34 mouse cellular contexts compared by ENCODE assay signal in the genomic region with DNA sequence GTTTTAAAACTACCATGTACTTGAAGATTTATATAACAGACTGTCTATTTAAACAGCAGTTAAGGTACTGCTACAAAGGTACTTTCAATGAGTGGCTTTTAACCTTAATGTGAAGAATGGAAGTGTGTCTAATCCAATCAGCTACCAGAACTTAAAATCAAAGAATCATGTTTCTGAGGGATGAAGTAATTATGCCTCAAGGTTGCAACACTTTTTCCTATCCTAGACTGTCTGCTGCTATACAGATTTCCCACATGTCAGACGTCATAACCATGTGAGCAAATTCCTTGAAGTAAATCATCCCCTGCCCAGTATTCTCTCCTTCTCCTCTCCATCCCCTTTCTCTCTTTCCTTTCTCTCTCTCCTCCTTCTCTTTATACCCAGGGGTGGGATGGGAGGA.
"Had no signal": no experiment of that assay in that cellular context is flagged by ENCODE, and none has a peak within 500 bp of the region (broad histone marks: within the 10 kb centered on the region; RNA-seq: fewer than 3 reads in every experiment).

No protein-coding gene starts in this region.

- ATAC-seq: hindbrain, embryonic 16.5 days; hindbrain, postnatal 0 days; inflammation-experienced regulatory T-cells, adult 6 months; intestine, embryonic 15.5 days; intestine, embryonic 16.5 days; intestine, postnatal 0 days had no signal

- H3K4me2 ChIP-seq: heart, embryonic 11.5 days; heart, embryonic 12.5 days; heart, embryonic 13.5 days; heart, embryonic 15.5 days; hindbrain, embryonic 12.5 days; hindbrain, embryonic 13.5 days; hindbrain, embryonic 14.5 days; hindbrain, embryonic 15.5 days; intestine, embryonic 15.5 days; kidney, embryonic 15.5 days had no signal

- H3K36me3 ChIP-seq: heart, embryonic 10.5 days; heart, embryonic 12.5 days; heart, embryonic 13.5 days; heart, embryonic 15.5 days; hindbrain, embryonic 10.5 days; hindbrain, embryonic 12.5 days; hindbrain, embryonic 13.5 days; hindbrain, embryonic 15.5 days; intestine, embryonic 15.5 days; kidney, embryonic 15.5 days had no signal

- H3K4me3 ChIP-seq: heart, embryonic 10.5 days; heart, embryonic 12.5 days; heart, embryonic 13.5 days; heart, embryonic 15.5 days; hindbrain, embryonic 10.5 days; hindbrain, embryonic 12.5 days; hindbrain, embryonic 13.5 days; hindbrain, embryonic 15.5 days; intestine, embryonic 15.5 days; kidney, embryonic 15.5 days; layer of hippocampus, adult 2 months had no signal

- H3K27me3 ChIP-seq: heart, embryonic 12.5 days; heart, embryonic 13.5 days; heart, embryonic 15.5 days; hindbrain, embryonic 12.5 days; hindbrain, embryonic 13.5 days; hindbrain, embryonic 15.5 days; intestine, embryonic 15.5 days; kidney, embryonic 15.5 days had no signal

- DNase-seq: heart, postnatal 10 days; heart, postnatal 14 days; heart, postnatal 36 days; heart, postnatal 4 days; kidney, adult 11 months; kidney, adult 18-20 months; kidney, adult 2 months; kidney, adult 8-10 months; kidney, adult 9 months; kidney, postnatal 10 days; kidney, postnatal 14 days; kidney, postnatal 25 days; kidney, postnatal 36 days; kidney, postnatal 4 days; layer of hippocampus, adult 9-11 months; layer of hippocampus, postnatal 36 days had no signal
